Mouse (Mus musculus) neural tube, embryonic 15.5 days (tissue): ENCODE measurements around the gene Vps9d1. TPM values are rescaled to one million over a fixed set of nuclear protein-coding genes. Genes with fewer than 3 reads are reported as not detected.
"Not testable (repeated sequence)": the region's sequence is repeated elsewhere in the genome, so short reads cannot be mapped to it uniquely, and the experiment has no call there.

Experiments
- ATAC-seq: fragments of 200-750 bp; cut with Nextera tagmentation; 2 replicates; pipeline ENCODE4 v1.8.0; 2017; ENCODE audit warnings: mild to moderate bottlenecking, moderate TSS enrichment, moderate library complexity; ENCODE audit not compliant: low FRiP score
- H3K27ac ChIP-seq: fragments of 300-500 bp; sonication (generic); replicated peaks from 2 replicates; pipeline ENCODE4 v1.5.1; 2015; ENCODE audit warnings: mild to moderate bottlenecking, inconsistent platforms
- H3K27me3 ChIP-seq: fragments of 300-500 bp; sonication (generic); replicated peaks from 2 replicates; pipeline ENCODE4 v1.6.1; 2015; ENCODE audit warnings: inconsistent platforms
- H3K36me3 ChIP-seq: fragments of 300-500 bp; sonication (generic); 2 replicates; pipeline ENCODE4 v1.6.1; 2015; ENCODE audit warnings: inconsistent platforms
- H3K4me1 ChIP-seq: fragments of 300-500 bp; sonication (generic); 2 replicates; pipeline ENCODE4 v1.6.1; 2015; ENCODE audit warnings: inconsistent platforms
- H3K4me2 ChIP-seq: fragments of 300-500 bp; sonication (generic); 2 replicates; pipeline ENCODE4 v1.6.1; 2015; ENCODE audit warnings: inconsistent platforms, mild to moderate bottlenecking, moderate library complexity
- H3K4me3 ChIP-seq: fragments of 300-500 bp; sonication (generic); replicated peaks from 2 replicates; pipeline ENCODE4 v1.5.1; 2015; ENCODE audit warnings: mild to moderate bottlenecking, inconsistent platforms
- H3K9ac ChIP-seq: fragments of 300-500 bp; sonication (generic); replicated peaks from 2 replicates; pipeline ENCODE4 v1.6.1; 2015; ENCODE audit warnings: mild to moderate bottlenecking, inconsistent platforms
- H3K9me3 ChIP-seq: fragments of 300-500 bp; sonication (generic); replicated peaks from 2 replicates; pipeline ENCODE4 v1.6.1; 2016; ENCODE audit warnings: inconsistent platforms
- WGBS: fragments of 180-500 bp; shearing (Covaris S2); methylation state at CpG from one replicate; pipeline ENCODE4 v1.1.7; 2015; ENCODE audit warnings: mixed read lengths; 5-methylcytosine and 5-hydroxymethylcytosine counted together
- polyA plus RNA-seq: library from polyadenylated mRNA; unstranded; fragments of >200 nt; fragmentation: Nextera tagmentation; extraction: Ambion mirVana; gene quantifications from 2 replicates; pipeline ENCODE4 v1.2.1, GENCODE M21; 2015

Vps9d1 gene
- polyA plus RNA-seq, 1 experiment from 2014 or later: 61.5 TPM

DNA sequence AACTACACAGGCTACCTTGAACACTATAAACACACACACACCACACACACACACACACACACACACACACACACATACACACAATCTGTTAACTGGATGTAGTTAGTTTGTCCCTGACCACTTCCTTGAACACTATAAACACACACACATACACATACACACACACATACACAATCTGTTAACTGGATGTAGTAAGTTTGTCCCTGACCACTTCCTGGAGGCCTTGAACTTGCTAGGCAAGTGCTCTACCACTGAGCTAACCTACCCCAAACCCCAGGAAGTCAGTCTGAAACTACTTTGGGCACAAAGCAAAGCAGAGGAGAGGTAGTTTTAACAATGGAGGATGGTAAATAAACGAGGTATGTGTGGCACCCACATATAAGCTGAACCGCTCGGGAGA lies 50.6 kb downstream of the Vps9d1 start:
- Histone ChIP-seq H3K27me3 (no peaks in the 10 kb centered on the region), H3K9ac (no peak overlapping the region), H3K4me2 (no peak overlapping the region), H3K4me3 (no peak overlapping the region), H3K4me1 (peaks cover 3% of the 10 kb centered on the region), H3K9me3 (no peaks in the 10 kb centered on the region), H3K27ac (no peak overlapping the region), H3K36me3 (peaks cover 36% of the 10 kb centered on the region)
- ATAC-seq: no peak
- 84% methylated on average over 3 of the region's 3 CpGs for WGBS

- peaks cover 24% of the 10 kb centered on the region for H3K36me3 ChIP-seq
- 0 out of 2 replicates have a peak overlapping the region, but pooled peaks have one; percentile 26 for H3K9ac ChIP-seq
- WGBS: 20% methylated on average over 5 of the region's 5 CpGs
- no peak for ATAC-seq
- H3K27ac ChIP-seq: 0 out of 2 replicates have a peak overlapping the region, but pooled peaks have one; percentile 28
- H3K27me3 ChIP-seq: no peaks in the 10 kb centered on the region
- H3K4me3 ChIP-seq: no peak overlapping the region
- H3K4me2 ChIP-seq: no peak overlapping the region
- H3K4me1 ChIP-seq: peaks cover 3% of the 10 kb centered on the region
- H3K9me3 ChIP-seq: no peaks in the 10 kb centered on the region
Measured at GRCm38 (mm10) chr8:123202288-123202687, 51.9 kb downstream of the Vps9d1 start.

DNA sequence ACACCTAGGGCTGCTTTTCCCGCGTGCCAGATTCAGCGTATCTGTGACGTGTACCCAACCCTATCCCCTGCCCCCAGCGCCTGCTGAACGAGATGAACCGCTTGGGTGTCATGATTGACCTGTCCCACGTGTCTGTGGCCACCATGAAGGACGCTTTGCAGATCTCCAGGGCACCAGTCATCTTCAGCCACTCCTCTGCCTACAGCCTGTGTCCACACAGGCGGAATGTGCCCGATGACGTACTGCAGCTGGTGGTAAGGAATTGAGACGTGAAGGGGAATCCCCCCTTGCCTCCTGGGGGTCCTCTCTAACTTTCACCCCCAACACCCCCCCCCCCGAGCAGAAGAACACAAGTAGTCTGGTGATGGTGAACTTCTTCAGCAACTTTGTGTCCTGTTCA lies 54.3 kb downstream of the Vps9d1 start:
- Histone ChIP-seq H3K27me3 (no peaks in the 10 kb centered on the region), H3K27ac (no peak overlapping the region), H3K4me2 (no peak overlapping the region), H3K9me3 (no peaks in the 10 kb centered on the region), H3K4me3 (no peak overlapping the region), H3K36me3 (0 out of 2 replicates have a peak, but pooled peaks cover 6% of the 10 kb centered on the region), H3K9ac (no peak overlapping the region), H3K4me1 (peaks cover 3% of the 10 kb centered on the region)
- no peak for ATAC-seq
- 72% methylated on average over 14 of the region's 14 CpGs for WGBS

DNA sequence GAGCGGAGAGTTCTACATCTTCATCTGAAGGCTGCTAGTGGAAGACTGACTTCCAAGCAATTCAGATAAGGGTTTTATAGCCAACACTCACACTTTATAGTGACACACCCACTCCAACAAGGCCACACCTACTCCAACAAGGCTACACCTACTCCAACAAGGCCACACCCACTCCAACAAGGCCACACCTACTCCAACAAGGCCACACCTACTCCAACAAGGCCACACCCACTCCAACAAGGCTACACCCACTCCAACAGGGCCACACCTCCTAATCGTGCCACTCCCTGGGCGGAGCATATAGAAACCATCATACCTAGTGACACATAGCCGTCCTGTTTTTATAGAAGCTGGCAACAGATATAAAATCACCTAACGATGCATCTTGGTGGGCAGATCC lies 57.1 kb downstream of the Vps9d1 start:
- H3K9me3 ChIP-seq, H3K36me3 ChIP-seq, H3K4me3 ChIP-seq, H3K9ac ChIP-seq, H3K4me2 ChIP-seq, H3K27me3 ChIP-seq, H3K27ac ChIP-seq, ATAC-seq, H3K4me1 ChIP-seq: not testable (repeated sequence)
- 76% methylated on average over 5 of the region's 5 CpGs for WGBS

DNA sequence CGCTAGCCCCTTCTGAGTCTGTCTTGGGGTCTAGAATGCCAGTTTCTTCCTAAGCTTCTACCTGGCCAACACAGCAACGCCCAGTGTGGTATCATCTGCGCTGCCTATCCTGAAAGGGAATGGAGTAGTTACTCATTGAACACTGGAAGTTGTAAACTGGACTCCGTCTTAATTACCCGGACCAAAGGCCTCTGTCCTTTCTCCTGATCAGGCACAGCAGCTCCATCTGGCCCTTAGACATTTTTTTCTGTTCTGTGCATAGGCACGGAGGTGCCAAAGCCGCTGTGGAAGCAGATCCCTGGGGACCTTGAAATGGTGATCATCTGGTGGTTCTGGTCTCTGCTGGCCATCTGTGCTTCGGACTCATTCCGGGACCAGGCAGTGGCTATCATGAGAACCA lies 60.4 kb downstream of the Vps9d1 start:
- no peak for ATAC-seq
- H3K27ac ChIP-seq: no peak overlapping the region
- H3K4me1 ChIP-seq: peaks cover 7% of the 10 kb centered on the region; the same call in 1 of the 2 replicates
- no peak overlapping the region for H3K4me3 ChIP-seq
- WGBS: 75% methylated on average over 9 of the region's 9 CpGs
- no peak overlapping the region for H3K4me2 ChIP-seq
- no peaks in the 10 kb centered on the region for H3K9me3 ChIP-seq
- H3K36me3 ChIP-seq: no peaks in the 10 kb centered on the region
- no peaks in the 10 kb centered on the region for H3K27me3 ChIP-seq
- no peak overlapping the region for H3K9ac ChIP-seq

Other genes with a start within 250 kb of the Vps9d1 start
- gene Ankrd11, start 212.1 kb downstream of the Vps9d1 start, polyA plus RNA-seq: 36.5 and 59.9 TPM in 2 replicates
- 45.8 and 47.6 TPM in 2 replicates for gene Spg7, start 191.4 kb downstream of the Vps9d1 start, polyA plus RNA-seq
- gene Rpl13, start 152.0 kb downstream of the Vps9d1 start, polyA plus RNA-seq: 659 and 826 TPM in 2 replicates
- gene Cpne7, start 137.0 kb downstream of the Vps9d1 start, polyA plus RNA-seq: 3.7 and 4.7 TPM in 2 replicates
- 2.2 and 3.4 TPM in 2 replicates for gene Sult5a1, start 96.0 kb downstream of the Vps9d1 start, polyA plus RNA-seq
- 0.41 and 1.1 TPM in 2 replicates for gene Dpep1, start 68.1 kb downstream of the Vps9d1 start, polyA plus RNA-seq
- gene Chmp1a, start 41.6 kb downstream of the Vps9d1 start, polyA plus RNA-seq: 174 and 182 TPM in 2 replicates
- 6.5 and 6.6 TPM in 2 replicates for gene Spata33, start 41.5 kb downstream of the Vps9d1 start, polyA plus RNA-seq
- gene Cdk10, start 29.5 kb downstream of the Vps9d1 start, polyA plus RNA-seq: 42.3 and 44.2 TPM in 2 replicates
- 11.3 and 12.8 TPM in 2 replicates for gene Spata2l, start 18.1 kb downstream of the Vps9d1 start, polyA plus RNA-seq
- 21.6 and 21.7 TPM in 2 replicates for gene Zfp276, start 153 bp downstream of the Vps9d1 start, polyA plus RNA-seq
- 6.1 and 9.8 TPM in 2 replicates for gene Fanca, start 64.2 kb upstream of the Vps9d1 start, polyA plus RNA-seq
- 37.9 and 44.0 TPM in 2 replicates for gene Spire2, start 78.4 kb upstream of the Vps9d1 start, polyA plus RNA-seq
- gene Tcf25, start 119.4 kb upstream of the Vps9d1 start, polyA plus RNA-seq: 368 and 390 TPM in 2 replicates
- 0.20 and 0.22 TPM in 2 replicates for gene Mc1r, start 152.8 kb upstream of the Vps9d1 start, polyA plus RNA-seq
- 1,289 and 1,555 TPM in 2 replicates for gene Tubb3, start 157.1 kb upstream of the Vps9d1 start, polyA plus RNA-seq
- gene Def8, start 169.2 kb upstream of the Vps9d1 start, polyA plus RNA-seq: 46.8 and 52.3 TPM in 2 replicates
- 47.3 and 50.7 TPM in 2 replicates for gene Afg3l1, start 223.6 kb upstream of the Vps9d1 start, polyA plus RNA-seq